Mouse (Mus musculus): ENCODE data around the gene Rhov. TPM values are rescaled to one million over a fixed set of nuclear protein-coding genes. Genes with fewer than 3 reads are reported as not detected.
A peak's percentile ranks its signal among the peaks of the same experiment; 100 is the strongest.

Rhov gene
- total and polyA plus RNA-seq, 2 experiments from 2014 or later, result 27.8 to 29.3 TPM

- Histone ChIP-seq H3K4me3 (ENCODE audit: low read depth, low read length) (no peak overlapping the region), H3K36me3 (ENCODE audit: insufficient read depth) (peaks cover 48% of the 10 kb centered on the region), H3K9ac (no peak overlapping the region), H3K9me3 (ENCODE audit: low read length) (no peaks in the 10 kb centered on the region), H3K4me2 (ENCODE audit: low read depth) (no peak overlapping the region), H3K27ac (ENCODE audit: low read depth, low read length) (no peak overlapping the region), H3K4me1 (ENCODE audit: insufficient read depth) (no peaks in the 10 kb centered on the region), H3K27me3 (ENCODE audit: insufficient read depth, low read length) (no peaks in the 10 kb centered on the region)
- ATAC-seq (no peak), DNase-seq (peak; percentile 81)
- 39% methylated on average over 5 of the region's 5 CpGs for WGBS
- TF ChIP-seq CTCF (IDR thresholded peaks at IDR 0.05; ENCODE audit: low read depth), result peak; percentile 81
Measured at GRCm38 (mm10) chr2:119298330-119298729, 27.3 kb upstream of the Rhov start.

GRCm38 (mm10) chr2:119297506-119297905, 26.4 kb upstream of the Rhov start:
- no peak for TF ChIP-seq CTCF (IDR thresholded peaks at IDR 0.05; ENCODE audit: low read depth)
- WGBS, result 91% methylated on average over 19 of the region's 19 CpGs
- H3K36me3 ChIP-seq (ENCODE audit: insufficient read depth), result peaks cover 55% of the 10 kb centered on the region
- no peak overlapping the region for H3K9ac ChIP-seq
- ATAC-seq (no peak), DNase-seq (no peak)
- no peaks in the 10 kb centered on the region for H3K27me3 ChIP-seq (ENCODE audit: insufficient read depth, low read length)
- no peaks in the 10 kb centered on the region for H3K9me3 ChIP-seq (ENCODE audit: low read length)
- H3K27ac ChIP-seq (ENCODE audit: low read depth, low read length), result no peak overlapping the region
- no peak overlapping the region for H3K4me2 ChIP-seq (ENCODE audit: low read depth)
- H3K4me3 ChIP-seq (ENCODE audit: low read depth, low read length), result no peak overlapping the region
- H3K4me1 ChIP-seq (ENCODE audit: insufficient read depth), result no peaks in the 10 kb centered on the region

GRCm38 (mm10) chr2:119296756-119297155, 25.7 kb upstream of the Rhov start:
- 93% methylated on average over 12 of the region's 12 CpGs for WGBS
- Histone ChIP-seq H3K4me2 (ENCODE audit: low read depth) (no peak overlapping the region), H3K27ac (ENCODE audit: low read depth, low read length) (no peak overlapping the region), H3K9me3 (ENCODE audit: low read length) (no peaks in the 10 kb centered on the region), H3K9ac (no peak overlapping the region), H3K36me3 (ENCODE audit: insufficient read depth) (peaks cover 62% of the 10 kb centered on the region), H3K4me3 (ENCODE audit: low read depth, low read length) (no peak overlapping the region), H3K4me1 (ENCODE audit: insufficient read depth) (no peaks in the 10 kb centered on the region), H3K27me3 (ENCODE audit: insufficient read depth, low read length) (no peaks in the 10 kb centered on the region)
- ATAC-seq (no peak), DNase-seq (no peak)
- TF ChIP-seq CTCF (IDR thresholded peaks at IDR 0.05; ENCODE audit: low read depth), result no peak

- no peaks in the 10 kb centered on the region for H3K9me3 ChIP-seq (ENCODE audit: low read length)
- no peak for ATAC-seq
- H3K9ac ChIP-seq, result no peak overlapping the region
- TF ChIP-seq CTCF (IDR thresholded peaks at IDR 0.05; ENCODE audit: low read depth), result no peak
- no peak overlapping the region for H3K4me2 ChIP-seq (ENCODE audit: low read depth)
- peaks cover 73% of the 10 kb centered on the region for H3K36me3 ChIP-seq (ENCODE audit: insufficient read depth)
- 92% methylated on average over 18 of the region's 18 CpGs for WGBS
- H3K27me3 ChIP-seq (ENCODE audit: insufficient read depth, low read length), result no peaks in the 10 kb centered on the region
- peaks cover 2% of the 10 kb centered on the region; the same call in 1 of the 2 replicates for H3K4me1 ChIP-seq (ENCODE audit: insufficient read depth)
- no peak overlapping the region for H3K4me3 ChIP-seq (ENCODE audit: low read depth, low read length)
- no peak overlapping the region for H3K27ac ChIP-seq (ENCODE audit: low read depth, low read length)
- DNase-seq, result no peak
Measured at GRCm38 (mm10) chr2:119294411-119294810, 23.3 kb upstream of the Rhov start.

GRCm38 (mm10) chr2:119293776-119294390, 22.8 kb upstream of the Rhov start:
- Histone ChIP-seq H3K4me2 (ENCODE audit: low read depth) (no peak overlapping the region), H3K27ac (ENCODE audit: low read depth, low read length) (no peak overlapping the region), H3K27me3 (ENCODE audit: insufficient read depth, low read length) (no peaks in the 10 kb centered on the region), H3K4me3 (ENCODE audit: low read depth, low read length) (no peak overlapping the region), H3K9me3 (ENCODE audit: low read length) (no peaks in the 10 kb centered on the region), H3K36me3 (ENCODE audit: insufficient read depth) (peaks cover 68% of the 10 kb centered on the region), H3K4me1 (ENCODE audit: insufficient read depth) (peaks cover 5% of the 10 kb centered on the region; the same call in 1 of the 2 replicates), H3K9ac (no peak overlapping the region)
- 90% methylated on average over 34 of the region's 34 CpGs for WGBS
- no peak for TF ChIP-seq CTCF (IDR thresholded peaks at IDR 0.05; ENCODE audit: low read depth)
- no peak for ATAC-seq
- DNase-seq, result no peak

GRCm38 (mm10) chr2:119293311-119293710, 22.2 kb upstream of the Rhov start:
- no peak for DNase-seq
- Histone ChIP-seq H3K36me3 (ENCODE audit: insufficient read depth) (peaks cover 64% of the 10 kb centered on the region), H3K27me3 (ENCODE audit: insufficient read depth, low read length) (no peaks in the 10 kb centered on the region), H3K27ac (ENCODE audit: low read depth, low read length) (no peak overlapping the region), H3K4me3 (ENCODE audit: low read depth, low read length) (no peak overlapping the region), H3K4me1 (ENCODE audit: insufficient read depth) (peaks cover 5% of the 10 kb centered on the region; the same call in 1 of the 2 replicates), H3K9me3 (ENCODE audit: low read length) (no peaks in the 10 kb centered on the region), H3K4me2 (ENCODE audit: low read depth) (no peak overlapping the region), H3K9ac (no peak overlapping the region)
- no peak for TF ChIP-seq CTCF (IDR thresholded peaks at IDR 0.05; ENCODE audit: low read depth)
- ATAC-seq, result no peak
- WGBS, result 97% methylated on average over 17 of the region's 17 CpGs

- H3K9ac ChIP-seq, result no peak overlapping the region
- H3K9me3 ChIP-seq (ENCODE audit: low read length), result no peaks in the 10 kb centered on the region
- peaks cover 61% of the 10 kb centered on the region for H3K36me3 ChIP-seq (ENCODE audit: insufficient read depth)
- no peak overlapping the region for H3K4me2 ChIP-seq (ENCODE audit: low read depth)
- peaks cover 5% of the 10 kb centered on the region; the same call in 1 of the 2 replicates for H3K4me1 ChIP-seq (ENCODE audit: insufficient read depth)
- DNase-seq, result no peak
- H3K27ac ChIP-seq (ENCODE audit: low read depth, low read length), result no peak overlapping the region
- no peak for TF ChIP-seq CTCF (IDR thresholded peaks at IDR 0.05; ENCODE audit: low read depth)
- WGBS, result 95% methylated on average over 17 of the region's 17 CpGs
- no peak for ATAC-seq
- H3K27me3 ChIP-seq (ENCODE audit: insufficient read depth, low read length), result no peaks in the 10 kb centered on the region
- no peak overlapping the region for H3K4me3 ChIP-seq (ENCODE audit: low read depth, low read length)
Measured at GRCm38 (mm10) chr2:119292852-119293251, 21.8 kb upstream of the Rhov start.
